Mouse (Mus musculus) left cerebral cortex, adult 2 months (tissue): Measurements from ENCODE around the gene Mxi1. TPM values are rescaled to one million over a fixed set of nuclear protein-coding genes. Genes with fewer than 3 reads are reported as not detected.

Source experiments
- DNase-seq, 2 experiments: peaks; one replicate each; pipeline ENCODE4 v3.0.0; 2021 to 2022; ENCODE audit warnings: low spot score in 2 of 2, mixed read lengths in 1 of 2; ENCODE audit errors: extremely low spot score in 1 of 2
- H3K27ac ChIP-seq: fragments of 200-600 bp; 2 replicates; pipeline ENCODE4 v1.8.1; 2022
- H3K4me3 ChIP-seq: fragments of 200-600 bp; 2 replicates; pipeline ENCODE4 v1.8.1; 2022
- CTCF ChIP-seq: fragments of 200-600 bp; IDR thresholded peaks from 2 replicates; pipeline ENCODE4 v1.8.1; 2022; ENCODE audit warnings: antibody characterized with exemption, mild to moderate bottlenecking, moderate library complexity
- intact Hi-C: fragments of 180-260 bp; cut with DNase I; formaldehyde crosslinking; loops from one replicate; pipeline ENCODE4 v1.15.1; 2025
- total RNA-seq, 2 experiments: library from RNA; stranded (reverse); gene quantifications; 2 replicates each; pipeline ENCODE4 v1.2.3; 2021

Mxi1 gene
- total RNA-seq, 2 experiments from 2014 or later = 85.3 to 89.6 TPM

DNA sequence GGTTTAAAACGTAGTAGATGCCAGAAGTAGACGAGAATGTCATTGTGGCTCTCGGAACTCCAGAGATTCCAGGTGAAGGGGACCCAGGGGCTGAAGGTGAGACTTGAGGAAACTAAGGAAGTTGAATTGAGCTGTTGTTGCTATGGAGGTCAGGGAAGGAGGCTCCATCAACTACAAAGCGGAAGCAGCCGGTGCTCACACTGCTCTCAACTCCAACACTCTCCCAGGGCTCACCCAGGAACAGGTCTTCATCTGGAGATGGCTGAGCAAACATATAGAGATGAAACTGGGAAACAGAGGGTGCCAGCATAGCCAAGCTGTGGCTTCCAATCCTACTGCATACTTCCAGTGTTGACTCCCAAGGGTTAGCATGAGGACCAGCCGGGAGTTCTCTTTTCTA lies 6.6 kb downstream of the Mxi1 start:
- intact Hi-C loops = loop anchor here (10.0 kb wide), 1 partner anchor 282 kb away; no protein-coding TSS in a partner anchor
- no peak for TF ChIP-seq CTCF
- no peak for DNase-seq

DNA sequence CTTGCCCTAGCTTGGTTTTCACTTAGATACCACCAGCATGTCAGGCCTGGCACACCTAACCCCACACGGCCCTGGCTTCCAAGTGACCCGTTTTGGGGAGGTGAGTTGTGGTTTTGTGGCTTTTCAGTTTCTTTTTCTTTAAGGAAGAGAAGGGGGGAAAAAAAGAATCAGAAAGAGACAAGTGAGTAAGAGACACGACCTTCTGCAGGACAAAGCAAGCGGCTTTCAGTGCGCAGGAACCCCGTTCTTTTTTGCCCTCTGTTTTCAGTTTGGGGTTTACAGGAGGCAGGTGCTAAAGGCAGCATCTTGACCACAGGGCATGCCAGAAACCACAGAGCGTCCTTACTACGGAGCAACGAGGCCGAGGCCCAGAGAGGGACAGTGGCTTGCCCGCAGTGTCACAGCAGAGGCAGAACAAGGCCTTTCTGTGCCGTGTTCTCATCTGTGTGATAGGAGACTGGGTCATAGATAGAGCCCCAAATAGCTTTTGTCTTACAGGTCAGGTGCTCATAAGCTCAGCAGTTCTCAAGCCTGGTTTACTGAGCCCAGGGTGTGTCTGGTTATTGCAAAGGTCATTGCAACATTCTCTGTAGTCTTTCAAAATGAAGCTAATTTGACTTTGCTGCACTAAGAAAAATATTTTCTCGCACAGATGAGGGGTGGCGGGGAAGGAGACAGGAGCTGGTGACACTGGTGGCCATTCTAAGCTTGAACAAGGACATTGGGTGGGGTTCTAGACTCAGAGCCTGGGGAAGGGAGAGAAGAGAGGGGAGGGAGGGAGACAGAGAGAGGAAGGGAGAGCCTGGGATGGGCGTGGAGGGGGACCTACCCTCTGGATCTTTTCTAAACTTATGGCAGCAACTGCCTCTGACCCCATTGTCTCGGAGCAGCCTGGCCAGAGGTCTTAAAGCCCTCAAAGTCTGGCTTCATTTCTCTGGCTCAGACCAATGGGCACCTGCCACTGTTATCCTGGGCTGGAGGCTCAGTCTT lies 8.1 kb downstream of the Mxi1 start:
- no peak for TF ChIP-seq CTCF
- no peak for DNase-seq
- Histone ChIP-seq H3K27ac (no peak overlapping the region), H3K4me3 (no peak overlapping the region)
- intact Hi-C loops = loop anchor here (10.0 kb wide), 1 partner anchor 284 kb away; no protein-coding TSS in a partner anchor

More for the DNA sequence above, 6.6 kb downstream of the Mxi1 start:
- Histone ChIP-seq H3K27ac (no peak overlapping the region), H3K4me3 (no peak overlapping the region)

GRCm38 (mm10) chr19:53320264-53321110 lies 10.2 kb downstream of the Mxi1 start:
- DNase-seq = no peak
- Histone ChIP-seq H3K27ac (no peak overlapping the region), H3K4me3 (no peak overlapping the region)
- no peak for TF ChIP-seq CTCF
- intact Hi-C loops = no loop called here

GRCm38 (mm10) chr19:53321273-53321672 lies 11.0 kb downstream of the Mxi1 start:
- TF ChIP-seq CTCF = no peak
- Histone ChIP-seq H3K27ac (no peak overlapping the region), H3K4me3 (no peak overlapping the region)
- intact Hi-C loops = no loop called here
- no peak for DNase-seq

- peak; percentile 46 for TF ChIP-seq CTCF
- Histone ChIP-seq H3K4me3 (no peak overlapping the region), H3K27ac (no peak overlapping the region)
- DNase-seq = no peak
- intact Hi-C loops = no loop called here
Observed at GRCm38 (mm10) chr19:53322438-53323048, 12.2 kb downstream of the Mxi1 start.

- Histone ChIP-seq H3K4me3 (peak overlapping the region; percentile 59), H3K27ac (peak overlapping the region; percentile 97)
- intact Hi-C loops = no loop called here
- TF ChIP-seq CTCF = no peak
- DNase-seq = no peak
Observed at GRCm38 (mm10) chr19:53324866-53325265, 14.5 kb downstream of the Mxi1 start.

DNA sequence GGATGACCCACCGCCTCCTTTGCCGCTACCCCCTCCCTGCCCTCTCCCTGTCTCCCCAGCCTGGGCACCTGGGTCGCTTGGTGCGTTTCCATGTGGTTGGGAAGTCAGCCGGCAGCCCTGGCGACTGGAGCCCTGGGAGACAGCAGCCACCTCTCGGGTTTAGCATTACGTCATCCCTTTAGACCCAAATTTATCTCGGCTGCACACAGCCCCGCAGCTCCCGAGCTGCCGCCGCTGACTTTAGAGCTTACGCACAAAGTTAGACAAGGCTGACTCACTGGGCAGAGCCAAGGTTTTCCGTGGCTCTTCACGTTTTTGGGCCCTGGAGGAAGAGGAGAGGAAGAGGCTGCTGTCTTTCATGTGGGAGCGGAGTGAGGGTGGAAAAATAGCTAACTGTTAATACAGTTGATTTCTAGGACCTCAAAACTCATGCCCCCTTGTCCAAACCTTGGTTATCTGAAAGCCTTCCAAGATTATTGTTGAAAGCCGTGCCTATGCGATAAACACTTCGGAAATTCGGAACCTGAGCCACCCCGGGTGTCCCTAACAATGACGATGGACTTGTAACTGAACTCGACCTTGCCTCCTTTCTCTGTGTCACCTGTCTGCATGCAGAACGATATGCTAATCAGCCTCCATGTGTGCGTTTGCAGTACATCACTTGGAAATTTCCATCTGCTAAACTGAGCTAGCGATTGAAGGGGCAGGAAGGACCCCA lies 15.4 kb downstream of the Mxi1 start:
- DNase-seq = peak; percentile 72 to 81
- no peak for TF ChIP-seq CTCF
- intact Hi-C loops = no loop called here
- Histone ChIP-seq H3K27ac (peak overlapping the region; percentile 97), H3K4me3 (peak overlapping the region; percentile 59)

DNA sequence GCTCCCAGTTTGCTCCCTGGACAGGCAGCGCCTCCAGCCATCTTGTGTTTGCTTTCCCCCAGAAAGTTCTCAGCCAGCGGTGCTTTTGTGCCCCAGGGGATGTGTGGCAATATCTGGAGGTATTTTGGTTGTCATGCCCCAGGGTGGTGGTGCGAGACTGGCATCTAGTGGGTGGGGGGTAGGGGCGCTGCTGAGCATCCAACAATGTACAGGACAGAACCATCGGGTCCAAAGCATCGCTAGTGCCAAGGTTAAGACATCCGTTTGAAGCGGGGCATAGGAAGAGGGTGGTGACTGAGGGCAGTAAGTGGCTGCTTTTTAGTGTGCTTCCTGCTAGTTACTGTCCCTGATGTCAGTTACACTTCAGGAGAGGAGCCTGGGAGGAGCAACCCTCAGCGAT lies 17.8 kb downstream of the Mxi1 start:
- intact Hi-C loops = loop anchor here (2.0 kb wide), 1 partner anchor 37 kb away; no protein-coding TSS in a partner anchor
- no peak for DNase-seq
- H3K27ac ChIP-seq = peak overlapping the region; percentile 38
- no peak for TF ChIP-seq CTCF
- H3K4me3 ChIP-seq = no peak overlapping the region

DNA sequence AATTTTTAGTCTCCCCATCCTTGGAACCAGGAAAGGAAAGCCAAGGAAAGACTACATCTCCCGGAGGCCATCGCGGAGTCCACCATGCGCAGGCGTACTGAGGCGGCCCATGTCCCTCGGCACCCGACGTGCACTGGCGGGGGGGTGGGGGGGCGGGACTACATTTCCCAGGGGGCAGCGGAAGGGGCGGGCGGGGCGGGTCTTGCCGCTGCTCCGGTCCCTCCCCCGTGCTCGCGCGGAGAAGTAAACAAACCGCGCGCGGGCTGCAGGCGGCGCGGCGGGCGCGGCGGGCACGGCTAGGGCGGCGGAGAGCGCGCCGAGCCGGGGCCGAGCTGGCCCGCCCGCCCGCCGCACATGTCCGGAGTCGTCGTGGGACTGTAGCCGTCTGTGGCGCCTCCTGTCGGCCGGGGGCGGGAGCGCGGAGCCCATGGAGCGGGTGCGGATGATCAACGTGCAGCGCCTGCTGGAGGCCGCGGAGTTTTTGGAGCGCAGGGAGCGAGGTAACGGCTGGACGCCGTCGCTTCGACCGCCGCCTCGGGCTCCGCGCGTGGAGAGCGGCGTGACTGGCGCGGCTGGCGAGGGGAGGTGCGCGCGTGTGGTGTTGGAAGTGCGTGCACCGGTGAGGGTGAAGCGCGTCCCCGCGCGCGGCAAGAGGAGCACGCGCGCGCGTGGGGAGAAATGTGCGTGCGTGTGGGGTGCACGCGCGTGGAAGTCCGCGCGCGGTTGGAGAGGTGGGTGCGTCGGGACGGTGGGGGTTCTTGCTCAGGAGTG lies 19.1 kb downstream of the Mxi1 start:
- Histone ChIP-seq H3K4me3 (peak overlapping the region; percentile 91), H3K27ac (peak overlapping the region; percentile 95)
- DNase-seq = peak; percentile 86 to 89
- intact Hi-C loops = loop anchor here (1.0 to 2.0 kb wide), 3 partner anchors 16 to 81 kb away; no protein-coding TSS in a partner anchor
- TF ChIP-seq CTCF = peak; percentile 70

- Histone ChIP-seq H3K4me3 (peak overlapping the region; percentile 91), H3K27ac (peak overlapping the region; percentile 95)
- no peak for TF ChIP-seq CTCF
- intact Hi-C loops = loop anchor here (1.0 to 2.0 kb wide), 4 partner anchors 17 to 82 kb away; no protein-coding TSS in a partner anchor
- peak; percentile 69 to 74 for DNase-seq
Observed at GRCm38 (mm10) chr19:53329992-53330381, 19.7 kb downstream of the Mxi1 start.
